ENCODE assay signal across 18 mouse cellular contexts in genomic region chr2:73096491-73096890, GRCm38 (mm10).
A peak's percentile ranks its signal among the peaks of the same experiment; 100 is the strongest.
DNase-seq lines count a peak whose midpoint lies in the region; ATAC-seq and TF ChIP-seq lines count a peak whose summit lies in the region.
"Had no signal": no experiment of that assay in that cellular context is flagged by ENCODE, and none has a peak within 500 bp of the region (broad histone marks: within the 10 kb centered on the region; RNA-seq: fewer than 3 reads in every experiment).

No protein-coding gene starts in this region.

- H3K27ac ChIP-seq in kidney, postnatal 0 days = no peak overlapping the region
- no peak overlapping the region for H3K27ac ChIP-seq in kidney, adult 2 months (ENCODE audit: insufficient read depth, low read depth, low read length)
- no peak overlapping the region for H3K27ac ChIP-seq in lung, postnatal 0 days (ENCODE audit: low read length)
- no peak overlapping the region for H3K27ac ChIP-seq in MEL (ENCODE audit: control insufficient read depth, low read depth, low read length)
- H3K27ac ChIP-seq in stomach, postnatal 0 days (replicated peaks) = no peak overlapping the region
- H3K27ac ChIP-seq: heart, embryonic 10.5 days; limb, embryonic 13.5 days; liver, embryonic 14.5 days; midbrain, embryonic 12.5 days had no signal

- TF ChIP-seq POLR2A in kidney, adult 2 months (IDR thresholded peaks at IDR 0.05; ENCODE audit: low read depth, low read length) = no peak
- no peak for TF ChIP-seq POLR2A in MEL (IDR thresholded peaks at IDR 0.05; ENCODE audit: control insufficient read depth in 1 of 2, insufficient read depth in 1 of 2, low read depth in 1 of 2, low read length in 2 of 2, poor library complexity in 1 of 2)

- H3K36me3 ChIP-seq in kidney, postnatal 0 days (ENCODE audit: insufficient read depth, low read length) = no peaks in the 10 kb centered on the region
- H3K36me3 ChIP-seq in kidney, adult 2 months (ENCODE audit: control insufficient read depth, insufficient read depth, low read length) = no peaks in the 10 kb centered on the region
- no peaks in the 10 kb centered on the region for H3K36me3 ChIP-seq in lung, postnatal 0 days (ENCODE audit: insufficient read depth, low read length)
- H3K36me3 ChIP-seq in MEL (ENCODE audit: control insufficient read depth in 1 of 2, insufficient read depth in 2 of 2, low read length in 2 of 2) = no peaks in the 10 kb centered on the region; a peak in 1 of 4 replicates
- H3K36me3 ChIP-seq in stomach, postnatal 0 days (ENCODE audit: control insufficient read depth, insufficient read depth, low read length) = no peaks in the 10 kb centered on the region

- 72% methylated on average over 3 of the region's 3 CpGs for WGBS in kidney, postnatal 0 days
- WGBS in kidney, adult 2 months = 66% methylated on average over 3 of the region's 3 CpGs
- 64% methylated on average over 3 of the region's 3 CpGs for WGBS in lung, postnatal 0 days
- WGBS in stomach, postnatal 0 days = 61% methylated on average over 3 of the region's 3 CpGs

- no peak for TF ChIP-seq EP300 in lung, postnatal 0 days (IDR thresholded peaks at IDR 0.05)
- TF ChIP-seq EP300 in MEL (IDR thresholded peaks at IDR 0.05; ENCODE audit: low read depth in 1 of 2, low read length in 2 of 2) = no peak
- no peak for TF ChIP-seq EP300 in stomach, postnatal 0 days (optimal IDR thresholded peaks at IDR 0.05)

- no peaks in the 10 kb centered on the region for H3K4me1 ChIP-seq in kidney, postnatal 0 days (replicated peaks; ENCODE audit: insufficient read depth, low read length)
- H3K4me1 ChIP-seq in kidney, adult 2 months (ENCODE audit: control insufficient read depth, insufficient read depth, low read length) = no peaks in the 10 kb centered on the region
- H3K4me1 ChIP-seq in lung, postnatal 0 days (ENCODE audit: insufficient read depth, low read depth, low read length) = no peaks in the 10 kb centered on the region
- no peaks in the 10 kb centered on the region; a peak in 1 of 4 replicates for H3K4me1 ChIP-seq in MEL (ENCODE audit: control insufficient read depth in 1 of 2, insufficient read depth in 2 of 2, low read length in 2 of 2)
- no peaks in the 10 kb centered on the region for H3K4me1 ChIP-seq in stomach, postnatal 0 days (replicated peaks; ENCODE audit: control insufficient read depth, insufficient read depth)
- H3K4me1 ChIP-seq: heart, embryonic 10.5 days; limb, embryonic 13.5 days had no signal

- DNase-seq in kidney, postnatal 0 days (ENCODE audit: low spot score) = peak; percentile 43
- DNase-seq in kidney, adult 2 months = no peak
- peak; percentile 56 for DNase-seq in lung, postnatal 0 days (ENCODE audit: low spot score)
- no peak for DNase-seq in lung, postnatal 10 days
- no peak for DNase-seq in MEL (ENCODE audit: low read depth, low spot score)
- no peak for DNase-seq in stomach, postnatal 0 days (ENCODE audit: low spot score)
- DNase-seq in cerebellum, adult 11 months = no peak
- DNase-seq: adrenal gland, postnatal 10 days; cerebellum, adult 9-10 months; kidney, adult 8-10 months; kidney, postnatal 14 days; layer of hippocampus, postnatal 36 days had no signal

- TF ChIP-seq CTCF in kidney, postnatal 0 days (IDR thresholded peaks at IDR 0.05; ENCODE audit: low read depth) = peak; percentile 53
- TF ChIP-seq CTCF in kidney, adult 2 months (conservative IDR thresholded peaks at IDR 0.05; ENCODE audit: insufficient read depth, insufficient read length, low read depth, low read length) = no peak
- TF ChIP-seq CTCF in lung, postnatal 0 days (IDR thresholded peaks at IDR 0.05) = peak; percentile 34
- peak in 1 of 3 experiments; percentile 23; a peak in 1 of 6 replicates for TF ChIP-seq CTCF in MEL (IDR thresholded peaks at IDR 0.05 in 2 of 3, conservative IDR thresholded peaks at IDR 0.05 in 1 of 3; ENCODE audit: control insufficient read depth in 1 of 3, insufficient read depth in 1 of 3, low read depth in 2 of 3, low read length in 3 of 3, poor library complexity in 1 of 3, severe bottlenecking in 1 of 3)
- TF ChIP-seq CTCF in stomach, postnatal 0 days (IDR thresholded peaks at IDR 0.05; ENCODE audit: low read depth) = peak; percentile 54

- H3K4me3 ChIP-seq in kidney, postnatal 0 days (replicated peaks; ENCODE audit: low read depth, low read length) = no peak overlapping the region
- no peak overlapping the region for H3K4me3 ChIP-seq in kidney, adult 2 months (ENCODE audit: insufficient read depth, low read depth, low read length)
- no peak overlapping the region for H3K4me3 ChIP-seq in lung, postnatal 0 days (ENCODE audit: low read depth, low read length)
- no peak overlapping the region for H3K4me3 ChIP-seq in MEL (ENCODE audit: control insufficient read depth in 1 of 2, insufficient read depth in 1 of 2, low read depth in 2 of 2, low read length in 2 of 2)
- H3K4me3 ChIP-seq in stomach, postnatal 0 days (ENCODE audit: low read depth, low read length) = no peak overlapping the region
- H3K4me3 ChIP-seq: heart, embryonic 10.5 days; limb, embryonic 13.5 days; midbrain, embryonic 12.5 days had no signal

- no peaks in the 10 kb centered on the region for H3K27me3 ChIP-seq in kidney, postnatal 0 days (ENCODE audit: insufficient read depth, low read length)
- H3K27me3 ChIP-seq in kidney, adult 2 months (replicated peaks; ENCODE audit: control insufficient read depth, insufficient read depth, low read length) = no peaks in the 10 kb centered on the region
- H3K27me3 ChIP-seq in lung, postnatal 0 days (replicated peaks; ENCODE audit: insufficient read depth, low read length) = no peaks in the 10 kb centered on the region
- no peaks in the 10 kb centered on the region for H3K27me3 ChIP-seq in MEL (ENCODE audit: control insufficient read depth in 1 of 2, insufficient read depth in 2 of 2, low read length in 2 of 2)
- no peaks in the 10 kb centered on the region for H3K27me3 ChIP-seq in stomach, postnatal 0 days (ENCODE audit: control insufficient read depth, insufficient read depth, low read length)
- H3K27me3 ChIP-seq: limb, embryonic 13.5 days; midbrain, embryonic 12.5 days had no signal

- no peaks in the 10 kb centered on the region for H3K9me3 ChIP-seq in kidney, postnatal 0 days (replicated peaks; ENCODE audit: low read length)
- no peaks in the 10 kb centered on the region for H3K9me3 ChIP-seq in lung, postnatal 0 days (ENCODE audit: low read length)
- H3K9me3 ChIP-seq in MEL (replicated peaks; ENCODE audit: insufficient read depth, low read length) = no peaks in the 10 kb centered on the region
- H3K9me3 ChIP-seq in stomach, postnatal 0 days (ENCODE audit: control insufficient read depth, low read length) = no peaks in the 10 kb centered on the region
- H3K9me3 ChIP-seq: heart, embryonic 10.5 days; limb, embryonic 13.5 days; midbrain, embryonic 12.5 days had no signal

- no peak for ATAC-seq in kidney, postnatal 0 days (replicated peaks; ENCODE audit: low FRiP score, low read depth)
- ATAC-seq in lung, postnatal 0 days = no peak
- ATAC-seq in stomach, postnatal 0 days (ENCODE audit: low FRiP score, low TSS enrichment) = no peak
- ATAC-seq: CD4-positive, CD25-positive, alpha-beta regulatory T cell, adult 4 months; forebrain, embryonic 16.5 days had no signal

- TF ChIP-seq RAD21 in MEL (IDR thresholded peaks at IDR 0.05; ENCODE audit: low read depth, low read length) = peak; percentile 37

- H3K9ac ChIP-seq in kidney, postnatal 0 days (ENCODE audit: low read depth, low read length) = no peak overlapping the region
- no peak overlapping the region for H3K9ac ChIP-seq in lung, postnatal 0 days (replicated peaks; ENCODE audit: low read depth)
- H3K9ac ChIP-seq in MEL (ENCODE audit: control insufficient read depth, low read depth, low read length, poor library complexity, severe bottlenecking) = no peak overlapping the region
- no peak overlapping the region for H3K9ac ChIP-seq in stomach, postnatal 0 days (ENCODE audit: low read length)
- H3K9ac ChIP-seq: limb, embryonic 13.5 days; liver, embryonic 14.5 days; midbrain, embryonic 12.5 days had no signal

- no peak overlapping the region for H3K4me2 ChIP-seq in kidney, postnatal 0 days (ENCODE audit: low read length)
- no peak overlapping the region for H3K4me2 ChIP-seq in lung, postnatal 0 days (replicated peaks; ENCODE audit: low read depth, low read length)
- no peak overlapping the region for H3K4me2 ChIP-seq in stomach, postnatal 0 days (replicated peaks; ENCODE audit: low read depth)
- H3K4me2 ChIP-seq: limb, embryonic 13.5 days; midbrain, embryonic 12.5 days had no signal

- H3K79me2 ChIP-seq in MEL (ENCODE audit: control insufficient read depth, insufficient read depth, low read length, poor library complexity) = no peaks in the 10 kb centered on the region

TF ChIP-seq in MEL, 35 proteins besides CTCF, POLR2A, EP300 and RAD21:
- TF ChIP-seq MAX (IDR thresholded peaks at IDR 0.05; ENCODE audit: low read length) = no peak
- TF ChIP-seq SMC3 (IDR thresholded peaks at IDR 0.05; ENCODE audit: low read depth, low read length) = peak; percentile 46
- peak; percentile 71 for TF ChIP-seq ZNF384 (IDR thresholded peaks at IDR 0.05; ENCODE audit: low read depth, low read length)

Comparison
In these comparisons a context has a peak if more than half of its experiments do, and no peak if none do; other contexts are left out.
1. DNase-seq: peak in kidney, postnatal 0 days (single experiment) and lung, postnatal 0 days (single experiment); none in kidney, adult 2 months (single experiment), lung, postnatal 10 days (single experiment), MEL (single experiment), stomach, postnatal 0 days (single experiment) and cerebellum, adult 11 months (single experiment).